Mouse (Mus musculus) kidney, postnatal 0 days (tissue): ENCODE results near the gene Syce2. TPM values are rescaled to one million over a fixed set of nuclear protein-coding genes. Genes with fewer than 3 reads are reported as not detected.
A peak's percentile ranks its signal among the peaks of the same experiment; 100 is the strongest.
"Not testable (repeated sequence)": the region's sequence is repeated elsewhere in the genome, so short reads cannot be mapped to it uniquely, and the experiment has no call there.

Source experiments
- ATAC-seq: fragments of 200-750 bp; cut with Nextera tagmentation; replicated peaks from 2 replicates; pipeline ENCODE4 v1.8.0; 2017; ENCODE audit warnings: low read depth, moderate number of reproducible peaks, moderate TSS enrichment, moderate library complexity; ENCODE audit not compliant: low FRiP score
- DNase-seq: peaks from one replicate; pipeline ENCODE4 v3.0.0-alpha.2; 2016; ENCODE audit warnings: low spot score
- H3K27ac ChIP-seq: fragments of 300-500 bp; sonication (generic); 2 replicates; pipeline ENCODE4 v1.5.1; 2014; ENCODE audit warnings: mild to moderate bottlenecking
- H3K27me3 ChIP-seq: fragments of 300-500 bp; sonication (generic); 2 replicates; pipeline ENCODE4 v1.6.1; 2014; ENCODE audit warnings: low read length, mixed read lengths; ENCODE audit not compliant: insufficient read depth
- H3K36me3 ChIP-seq: fragments of 300-500 bp; sonication (generic); 2 replicates; pipeline ENCODE4 v1.6.1; 2014; ENCODE audit warnings: low read length, mixed read lengths; ENCODE audit not compliant: insufficient read depth
- H3K4me1 ChIP-seq: fragments of 300-500 bp; sonication (generic); replicated peaks from 2 replicates; pipeline ENCODE4 v1.6.1; 2014; ENCODE audit warnings: antibody characterized with exemption, low read length, mixed read lengths; ENCODE audit not compliant: insufficient read depth
- H3K4me2 ChIP-seq: fragments of 300-500 bp; sonication (generic); 2 replicates; pipeline ENCODE4 v1.6.1; 2014; ENCODE audit warnings: mild to moderate bottlenecking, low read length, moderate library complexity, mixed read lengths
- H3K4me3 ChIP-seq: fragments of 300-500 bp; sonication (generic); replicated peaks from 2 replicates; pipeline ENCODE4 v1.5.1; 2014; ENCODE audit warnings: low read depth, low read length
- H3K9ac ChIP-seq: fragments of 300-500 bp; sonication (generic); 2 replicates; pipeline ENCODE4 v1.6.1; 2014; ENCODE audit warnings: low read depth, low read length
- H3K9me3 ChIP-seq: fragments of 300-500 bp; sonication (generic); replicated peaks from 2 replicates; pipeline ENCODE4 v1.6.1; 2016; ENCODE audit warnings: low read length, inconsistent platforms, mixed read lengths
- CTCF ChIP-seq: IDR thresholded peaks from 2 replicates; pipeline ENCODE4 v1.5.1; 2016; ENCODE audit warnings: antibody characterized with exemption, low read depth, mild to moderate bottlenecking, moderate library complexity
- WGBS: fragments of 180-500 bp; shearing (Covaris S2); extraction: QIAGEN DNeasy Blood & Tissue Kit; methylation state at CpG from one replicate; pipeline ENCODE4 v1.1.7; 2014; 5-methylcytosine and 5-hydroxymethylcytosine counted together
- polyA plus RNA-seq: library from polyadenylated mRNA; unstranded; fragments of >200 nt; fragmentation: Nextera tagmentation; extraction: Ambion mirVana; gene quantifications from 2 replicates; pipeline ENCODE4 v1.2.1, GENCODE M21; 2015

Syce2 gene
- polyA plus RNA-seq, 1 experiment from 2014 or later, result 43.0 TPM

- TF ChIP-seq CTCF, result no peak
- Histone ChIP-seq H3K4me3 (no peak overlapping the region), H3K36me3 (no peaks in the 10 kb centered on the region), H3K9ac (no peak overlapping the region), H3K9me3 (no peaks in the 10 kb centered on the region), H3K4me1 (peaks cover 6% of the 10 kb centered on the region; the same call in 1 of the 2 replicates), H3K4me2 (no peak overlapping the region), H3K27me3 (no peaks in the 10 kb centered on the region), H3K27ac (no peak overlapping the region)
- ATAC-seq (no peak), DNase-seq (no peak)
- 88% methylated on average over 7 of the region's 7 CpGs for WGBS
Measured at GRCm38 (mm10) chr8:84904351-84904750, 32.4 kb downstream of the Syce2 start.

- WGBS, result 80% methylated on average over 9 of the region's 9 CpGs
- Histone ChIP-seq H3K27me3 (peaks cover 4% of the 10 kb centered on the region), H3K9me3 (no peaks in the 10 kb centered on the region), H3K27ac (no peak overlapping the region), H3K4me2 (no peak overlapping the region), H3K36me3 (no peaks in the 10 kb centered on the region), H3K4me1 (peaks cover 6% of the 10 kb centered on the region; the same call in 1 of the 2 replicates), H3K4me3 (no peak overlapping the region), H3K9ac (no peak overlapping the region)
- no peak for DNase-seq
- TF ChIP-seq CTCF, result no peak
- no peak for ATAC-seq
Measured at GRCm38 (mm10) chr8:84907037-84907436, 35.1 kb downstream of the Syce2 start.

GRCm38 (mm10) chr8:84907493-84907892 lies 35.6 kb downstream of the Syce2 start:
- H3K36me3 ChIP-seq, result no peaks in the 10 kb centered on the region
- peaks cover 10% of the 10 kb centered on the region; the same call in 1 of the 2 replicates for H3K4me1 ChIP-seq
- no peak overlapping the region for H3K27ac ChIP-seq
- no peaks in the 10 kb centered on the region for H3K9me3 ChIP-seq
- H3K4me3 ChIP-seq, result no peak overlapping the region
- H3K9ac ChIP-seq, result no peak overlapping the region
- WGBS, result 45% methylated on average over 8 of the region's 8 CpGs
- no peak for TF ChIP-seq CTCF
- H3K4me2 ChIP-seq, result no peak overlapping the region
- peaks cover 9% of the 10 kb centered on the region for H3K27me3 ChIP-seq
- ATAC-seq, result no peak
- no peak for DNase-seq

- 27% methylated on average over 7 of the region's 7 CpGs for WGBS
- ATAC-seq, H3K27ac ChIP-seq: not testable (repeated sequence)
Measured at GRCm38 (mm10) chr8:84907979-84908378, 36.1 kb downstream of the Syce2 start.

GRCm38 (mm10) chr8:84908421-84909161 lies 36.7 kb downstream of the Syce2 start, which contains the start of gene Dnase2a:
Dnase2a (plus strand) TSS chr8:84908560.
- Histone ChIP-seq H3K36me3 (no peaks in the 10 kb centered on the region), H3K4me3 (peak within 1 kb of the TSS; percentile 47), H3K9me3 (no peaks in the 10 kb centered on the region), H3K27me3 (peaks cover 9% of the 10 kb centered on the region), H3K4me2 (peak within 1 kb of the TSS; percentile 90), H3K9ac (peak within 1 kb of the TSS; percentile 58), H3K27ac (no peak within 1 kb of the TSS), H3K4me1 (peaks cover 15% of the 10 kb centered on the region; the same call in 1 of the 2 replicates)
- peak; percentile 84 for ATAC-seq
- peak; percentile 99 for DNase-seq
- under 1% methylated on average over 45 of the region's 45 CpGs for WGBS
- no peak for TF ChIP-seq CTCF

More at GRCm38 (mm10) chr8:84907979-84908378, 36.1 kb downstream of the Syce2 start:
- H3K27me3 ChIP-seq, DNase-seq, H3K9me3 ChIP-seq, H3K36me3 ChIP-seq: not testable (repeated sequence)
- peak overlapping the region; percentile 47 for H3K4me3 ChIP-seq
- peaks cover 15% of the 10 kb centered on the region; the same call in 1 of the 2 replicates for H3K4me1 ChIP-seq
- TF ChIP-seq CTCF, result peak; percentile 27; the same call in 1 of the 2 replicates
- peak overlapping the region; percentile 58; the same call in 1 of the 2 replicates for H3K9ac ChIP-seq
- H3K4me2 ChIP-seq, result peak overlapping the region; percentile 90

- ATAC-seq, result no peak
- H3K4me1 ChIP-seq, result peaks cover 15% of the 10 kb centered on the region; the same call in 1 of the 2 replicates
- no peak for TF ChIP-seq CTCF
- no peak for DNase-seq
- no peak overlapping the region for H3K27ac ChIP-seq
- H3K9me3 ChIP-seq, result no peaks in the 10 kb centered on the region
- peak overlapping the region; percentile 47 for H3K4me3 ChIP-seq
- WGBS, result 52% methylated on average over 20 of the region's 20 CpGs
- H3K9ac ChIP-seq, result peak overlapping the region; percentile 58
- H3K36me3 ChIP-seq, result no peaks in the 10 kb centered on the region
- H3K27me3 ChIP-seq, result peaks cover 9% of the 10 kb centered on the region
- peak overlapping the region; percentile 90 for H3K4me2 ChIP-seq
Measured at GRCm38 (mm10) chr8:84909162-84909767, 37.4 kb downstream of the Syce2 start.
